Mouse (Mus musculus) left cerebral cortex, adult 8-10 months (tissue): ENCODE data around the gene Ebpl. TPM values are rescaled to one million over a fixed set of nuclear protein-coding genes. Genes with fewer than 3 reads are reported as not detected.

ENCODE experiments used
- DNase-seq, 2 experiments: peaks; one replicate each; pipeline ENCODE4 v3.0.0; 2022; ENCODE audit warnings: low spot score in 2 of 2
- total RNA-seq, 4 experiments: library from RNA; stranded (reverse); gene quantifications; 2 replicates each; pipeline ENCODE4 v1.2.4; 2022

Ebpl gene
- total RNA-seq, result 1 to 10 TPM; 3.4 to 5.1 (median 4.3) TPM

GRCm38 (mm10) chr14:61360131-61360980, at the start of gene Ebpl:
Gene Ebpl, minus strand, starts transcription at chr14:61360439.
- peak; percentile 75 to 91 for DNase-seq

- DNase-seq, result no peak
Observed at GRCm38 (mm10) chr14:61410020-61410419, 49.8 kb upstream of the Ebpl start.

- DNase-seq, result no peak
Observed at GRCm38 (mm10) chr14:61407055-61407454, 46.8 kb upstream of the Ebpl start.

GRCm38 (mm10) chr14:61405761-61406160, 45.5 kb upstream of the Ebpl start:
- no peak for DNase-seq

GRCm38 (mm10) chr14:61404941-61405340, 44.7 kb upstream of the Ebpl start:
- no peak for DNase-seq

- no peak for DNase-seq
Observed at GRCm38 (mm10) chr14:61394745-61395144, 34.5 kb upstream of the Ebpl start.

- no peak for DNase-seq
Observed at GRCm38 (mm10) chr14:61390586-61390985, 30.3 kb upstream of the Ebpl start.

GRCm38 (mm10) chr14:61367290-61367689, 7.1 kb upstream of the Ebpl start:
- DNase-seq, result no peak

- no peak for DNase-seq
Observed at GRCm38 (mm10) chr14:61364656-61365055, 4.4 kb upstream of the Ebpl start.

- no peak for DNase-seq
Observed at GRCm38 (mm10) chr14:61363734-61364133, 3.5 kb upstream of the Ebpl start.

GRCm38 (mm10) chr14:61362268-61362667, 2.0 kb upstream of the Ebpl start:
- no peak for DNase-seq

GRCm38 (mm10) chr14:61360981-61361511, 807 bp upstream of the Ebpl start:
- no peak for DNase-seq

- DNase-seq, result no peak
Observed at GRCm38 (mm10) chr14:61354251-61355235, 5.7 kb downstream of the Ebpl start.

- no peak for DNase-seq
Observed at GRCm38 (mm10) chr14:61350808-61351207, 9.4 kb downstream of the Ebpl start.

- DNase-seq, result no peak
Observed at GRCm38 (mm10) chr14:61349876-61350275, 10.4 kb downstream of the Ebpl start.

- no peak for DNase-seq
Observed at GRCm38 (mm10) chr14:61346827-61347698, 13.2 kb downstream of the Ebpl start.

- DNase-seq, result no peak
Observed at GRCm38 (mm10) chr14:61344590-61344989, 15.6 kb downstream of the Ebpl start.

- DNase-seq, result no peak
Observed at GRCm38 (mm10) chr14:61339381-61339780, 20.9 kb downstream of the Ebpl start.

GRCm38 (mm10) chr14:61330996-61331561, 29.2 kb downstream of the Ebpl start:
- peak; percentile 37 to 47 for DNase-seq

GRCm38 (mm10) chr14:61330591-61330990, 29.6 kb downstream of the Ebpl start:
- DNase-seq, result peak; percentile 25 to 61
